In genomic region chr3:88334902-88335435, GRCm38 (mm10) we compare ENCODE assay signal across 8 mouse cellular contexts. TPM values are rescaled to one million over a fixed set of nuclear protein-coding genes. Genes with fewer than 3 reads are reported as not detected.
DNase-seq lines count a peak whose midpoint lies in the region; ATAC-seq and TF ChIP-seq lines count a peak whose summit lies in the region.

No protein-coding gene starts in this region.

- ATAC-seq in limb, embryonic 15.5 days (ENCODE audit: insufficient number of reproducible peaks, low FRiP score, low TSS enrichment, low read depth) = no peak

- H3K27ac ChIP-seq in gastrocnemius, adult 2 months = peak overlapping the region; percentile 98
- H3K27ac ChIP-seq in forebrain, embryonic 10.5 days = peak overlapping the region; percentile 99
- peak overlapping the region; percentile 96; the same call in 1 of the 2 replicates for H3K27ac ChIP-seq in limb, embryonic 15.5 days

- peaks cover 41% of the 10 kb centered on the region for H3K4me1 ChIP-seq in forebrain, embryonic 10.5 days
- H3K4me1 ChIP-seq in limb, embryonic 15.5 days = peaks cover 28% of the 10 kb centered on the region

- H3K4me3 ChIP-seq in gastrocnemius, adult 2 months = peak overlapping the region; percentile 89
- H3K4me3 ChIP-seq in forebrain, embryonic 10.5 days = peak overlapping the region; percentile 94
- H3K4me3 ChIP-seq in limb, embryonic 15.5 days = peak overlapping the region; percentile 85

- no peaks in the 10 kb centered on the region for H3K27me3 ChIP-seq in forebrain, embryonic 10.5 days (ENCODE audit: poor library complexity, severe bottlenecking)
- H3K27me3 ChIP-seq in limb, embryonic 15.5 days = no peaks in the 10 kb centered on the region

- 40% methylated on average over 3 of the region's 3 CpGs for WGBS in forebrain, embryonic 10.5 days
- 32% methylated on average over 3 of the region's 3 CpGs for WGBS in limb, embryonic 15.5 days

- TF ChIP-seq CTCF in gastrocnemius, adult 2 months (IDR thresholded peaks at IDR 0.05) = no peak

- H3K36me3 ChIP-seq in forebrain, embryonic 10.5 days (replicated peaks) = peaks cover 37% of the 10 kb centered on the region
- H3K36me3 ChIP-seq in limb, embryonic 15.5 days = 0 out of 2 replicates have a peak, but pooled peaks cover 7% of the 10 kb centered on the region

- peak overlapping the region; percentile 64 for H3K9ac ChIP-seq in limb, embryonic 15.5 days

- DNase-seq in gastrocnemius, adult 2 months = no peak
- DNase-seq in gastrocnemius, postnatal 4 days (ENCODE audit: low spot score in 2 of 2) = no peak
- peak; percentile 64 for DNase-seq in 416B (ENCODE audit: low read depth)
- DNase-seq in forebrain, embryonic 10.5 days (ENCODE audit: extremely low spot score, low spot score) = no peak
- DNase-seq in right cerebral cortex, postnatal 10 days (ENCODE audit: low spot score in 2 of 2) = no peak
- DNase-seq in left cerebral cortex, adult 8-10 months (ENCODE audit: low spot score in 2 of 2) = no peak
- DNase-seq in cerebellum, adult 9-11 months = no peak

- peak overlapping the region; percentile 66 for H3K4me2 ChIP-seq in limb, embryonic 15.5 days

- H3K9me3 ChIP-seq in forebrain, embryonic 10.5 days = no peaks in the 10 kb centered on the region
- H3K9me3 ChIP-seq in limb, embryonic 15.5 days = no peaks in the 10 kb centered on the region

- intact Hi-C loops in gastrocnemius, adult 2 months (cut with DNase I) = no loop called here

RNA-seq across cellular contexts. Expression of gene Tmem79, which starts 1.0 kb away (rescaled TPM):
- 1 to 10 TPM; 2.0 to 2.1 TPM for total RNA-seq in gastrocnemius, adult 2 months (2021)
- 1 to 10 TPM; 2.2 to 2.3 TPM for total RNA-seq in gastrocnemius, postnatal 4 days (2021)
- polyA plus RNA-seq in forebrain, embryonic 10.5 days (2016; fragmentation: Nextera tagmentation; extraction: Ambion mirVana) = 2.7 and 3.3 TPM in 2 replicates
- 36.0 and 37.2 TPM in 2 replicates for polyA plus RNA-seq in limb, embryonic 15.5 days (2015; fragmentation: Nextera tagmentation; extraction: Ambion mirVana)
- 1 to 10 TPM; 1.4 to 2.8 (median 1.8) TPM for total RNA-seq in left cerebral cortex, adult 8-10 months (2022)

RNA-seq across cellular contexts. Expression of gene Smg5, which starts 1.1 kb away (rescaled TPM):
- total RNA-seq in gastrocnemius, adult 2 months (2021) = 10 to 100 TPM; 38.1 to 48.2 TPM
- 10 to 100 TPM; 46.1 to 46.4 TPM for total RNA-seq in gastrocnemius, postnatal 4 days (2021)
- 81.7 and 85.6 TPM in 2 replicates for polyA plus RNA-seq in forebrain, embryonic 10.5 days (2016; fragmentation: Nextera tagmentation; extraction: Ambion mirVana)
- polyA plus RNA-seq in limb, embryonic 15.5 days (2015; fragmentation: Nextera tagmentation; extraction: Ambion mirVana) = 42.7 and 42.9 TPM in 2 replicates
- 10 to 100 TPM; 80.2 to 90.1 (median 83.9) TPM for total RNA-seq in left cerebral cortex, adult 8-10 months (2022)

RNA-seq across cellular contexts. Expression of gene Glmp, which starts 10.1 kb away (rescaled TPM):
- 10 to 100 TPM; 39.0 to 39.8 TPM for total RNA-seq in gastrocnemius, adult 2 months (2021)
- 10 to 100 TPM; 64.8 to 76.3 TPM for total RNA-seq in gastrocnemius, postnatal 4 days (2021)
- 114 and 124 TPM in 2 replicates for polyA plus RNA-seq in forebrain, embryonic 10.5 days (2016; fragmentation: Nextera tagmentation; extraction: Ambion mirVana)
- polyA plus RNA-seq in limb, embryonic 15.5 days (2015; fragmentation: Nextera tagmentation; extraction: Ambion mirVana) = 198 and 199 TPM in 2 replicates
- 100 to 1,000 TPM in 2 of 4 experiments, 10 to 100 TPM in 2; 97.4 to 106 (median 100) TPM for total RNA-seq in left cerebral cortex, adult 8-10 months (2022)

RNA-seq across cellular contexts. Expression of gene Paqr6, which starts 29.4 kb away (rescaled TPM):
- under 1 TPM; 0.15 to 0.56 TPM for total RNA-seq in gastrocnemius, adult 2 months (2021)
- total RNA-seq in gastrocnemius, postnatal 4 days (2021) = 1 to 10 TPM; 1.6 to 1.8 TPM
- 1.1 and 1.2 TPM in 2 replicates for polyA plus RNA-seq in forebrain, embryonic 10.5 days (2016; fragmentation: Nextera tagmentation; extraction: Ambion mirVana)
- 16.4 and 16.9 TPM in 2 replicates for polyA plus RNA-seq in limb, embryonic 15.5 days (2015; fragmentation: Nextera tagmentation; extraction: Ambion mirVana)
- total RNA-seq in left cerebral cortex, adult 8-10 months (2022) = 10 to 100 TPM; 14.4 to 16.7 (median 14.8) TPM

RNA-seq across cellular contexts. Expression of gene Bglap3, which starts 37.6 kb away (rescaled TPM):
- not detected for total RNA-seq in gastrocnemius, adult 2 months (2021)
- total RNA-seq in gastrocnemius, postnatal 4 days (2021) = under 1 TPM in 1 of 2 experiments, not detected in 1; 0.27 TPM
- 0.10 and 0.24 TPM in 2 replicates for polyA plus RNA-seq in forebrain, embryonic 10.5 days (2016; fragmentation: Nextera tagmentation; extraction: Ambion mirVana)
- 34.8 and 39.9 TPM in 2 replicates for polyA plus RNA-seq in limb, embryonic 15.5 days (2015; fragmentation: Nextera tagmentation; extraction: Ambion mirVana)
- total RNA-seq in left cerebral cortex, adult 8-10 months (2022) = 1 to 10 TPM in 2 of 4 experiments, under 1 TPM in 2; 0.63 to 2.3 (median 1.3) TPM
